Mouse (Mus musculus) brain, embryonic 14.5 days (tissue): ENCODE results near the gene Gtf2f2.

Experiments used
- CTCF ChIP-seq: fragments of 200-500 bp; IDR thresholded peaks from 2 replicates; pipeline ENCODE4 v1.5.1; 2012; ENCODE audit warnings: inconsistent platforms, mild to moderate bottlenecking, moderate library complexity, borderline replicate concordance; ENCODE audit not compliant: insufficient read depth, insufficient read length; ENCODE audit errors: extremely low read depth
- POLR2A ChIP-seq: fragments of 200-500 bp; IDR thresholded peaks from 2 replicates; pipeline ENCODE4 v1.6.1; 2012; ENCODE audit warnings: mild to moderate bottlenecking, inconsistent platforms, borderline replicate concordance; ENCODE audit not compliant: poor library complexity, insufficient read depth, insufficient read length, severe bottlenecking; ENCODE audit errors: extremely low read depth

- no peak for TF ChIP-seq CTCF
- no peak for TF ChIP-seq POLR2A
These were observed 29.4 kb downstream of the Gtf2f2 start for GRCm38 (mm10) chr14:75981231-75981630.
